ENCODE assay signal across 8 mouse cellular contexts in the genomic region with DNA sequence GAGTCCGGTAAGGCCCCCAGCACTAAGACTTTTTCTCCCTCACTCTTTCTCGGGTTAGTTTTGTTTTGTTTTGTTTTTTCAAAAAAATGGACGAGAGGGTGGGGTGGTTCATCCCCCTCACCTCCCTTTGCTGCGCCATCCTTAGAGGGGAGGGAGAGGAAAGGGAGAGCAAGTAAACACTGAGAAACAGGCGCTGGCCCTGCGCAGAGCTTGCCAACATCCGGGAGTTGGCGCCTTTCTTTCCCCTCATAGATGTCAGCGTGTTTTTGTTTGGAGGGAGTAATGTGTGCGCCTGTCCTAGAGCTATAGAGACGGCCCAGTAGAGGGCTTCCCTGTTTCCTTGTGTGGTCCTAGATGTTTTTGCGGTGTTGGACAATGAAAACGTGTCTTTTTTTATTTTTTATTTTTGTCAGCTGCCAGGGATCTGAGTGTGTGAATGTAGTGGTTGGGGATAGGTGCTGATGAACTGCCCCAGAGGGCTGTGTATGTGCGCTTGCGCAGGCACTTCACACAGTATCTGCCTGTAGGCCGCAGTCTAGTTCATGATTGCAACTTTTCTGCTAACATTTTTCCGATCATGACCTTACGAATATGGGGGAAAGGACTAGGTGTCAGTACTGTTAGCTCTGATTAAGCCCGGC. TPM values are rescaled to one million over a fixed set of nuclear protein-coding genes. Genes with fewer than 3 reads are reported as not detected.
A peak's percentile ranks its signal among the peaks of the same experiment; 100 is the strongest.
DNase-seq lines count a peak whose midpoint lies in the region.

No protein-coding gene starts in this region.

- no peaks in the 10 kb centered on the region for H3K27me3 ChIP-seq in megakaryocyte, embryonic 14.5 days (replicated peaks)

- peak overlapping the region; percentile 97 for H3K4me3 ChIP-seq in megakaryocyte, embryonic 14.5 days (replicated peaks)

- peak; percentile 74 for DNase-seq in adipocyte (ENCODE audit: low spot score)
- peak; percentile 79 for DNase-seq in embryo, embryonic 10 days (ENCODE audit: low spot score)
- DNase-seq in gastrocnemius, postnatal 10 days = peak; percentile 74
- DNase-seq in induced T-regulatory cell, adult 2 months (ENCODE audit: low read depth) = peak; percentile 82
- DNase-seq in left cerebral cortex, adult 9 months (ENCODE audit: low spot score in 2 of 2) = peak; percentile 30 to 80
- peak; percentile 82 to 89 for DNase-seq in right cerebral cortex, postnatal 10 days (ENCODE audit: low spot score in 2 of 2)
- DNase-seq in urinary bladder, postnatal 14 days (ENCODE audit: low spot score) = peak; percentile 81

- peaks cover 24% of the 10 kb centered on the region for H3K36me3 ChIP-seq in megakaryocyte, embryonic 14.5 days (replicated peaks; ENCODE audit: low read length)

- no peaks in the 10 kb centered on the region for H3K9me3 ChIP-seq in megakaryocyte, embryonic 14.5 days

- H3K4me1 ChIP-seq in megakaryocyte, embryonic 14.5 days = peaks cover 83% of the 10 kb centered on the region

RNA-seq across cellular contexts. Expression of gene Numa1, which starts 37.0 kb away (rescaled TPM):
- 10 to 100 TPM; 71.8 to 80.7 TPM for total RNA-seq in gastrocnemius, postnatal 10 days (2021)
- 57.5 and 58.2 TPM in 2 replicates for polyA plus RNA-seq in megakaryocyte, embryonic 14.5 days (2012; ENCODE audit: insufficient read depth, low replicate concordance)

RNA-seq across cellular contexts. Expression of gene Lrrc51, which starts 37.2 kb away (rescaled TPM):
- 1 to 10 TPM; 2.3 to 3.6 TPM for total RNA-seq in gastrocnemius, postnatal 10 days (2021)
- polyA plus RNA-seq in megakaryocyte, embryonic 14.5 days (2012; ENCODE audit: insufficient read depth, low replicate concordance) = not detected in 2 replicates

RNA-seq across cellular contexts. Expression of gene Il18bp, which starts 47.5 kb away (rescaled TPM):
- 1 to 10 TPM; 2.3 to 3.5 TPM for total RNA-seq in gastrocnemius, postnatal 10 days (2021)
- 24.3 and 28.3 TPM in 2 replicates for polyA plus RNA-seq in megakaryocyte, embryonic 14.5 days (2012; ENCODE audit: insufficient read depth, low replicate concordance)

Comparison
In these comparisons a context has a peak if more than half of its experiments do, and no peak if none do; other contexts are left out.
1. Peak in every context shown above with its lines: DNase-seq and H3K4me3 ChIP-seq.